Mouse (Mus musculus) thymus, postnatal 0 days (tissue): ENCODE measurements around the gene Tubgcp5. TPM values are rescaled to one million over a fixed set of nuclear protein-coding genes. Genes with fewer than 3 reads are reported as not detected.

Experiments
- DNase-seq: peaks from one replicate; pipeline ENCODE4 v3.0.0-alpha.2; 2015; ENCODE audit warnings: low spot score
- polyA plus RNA-seq: library from polyadenylated mRNA; unstranded; fragments of >200 nt; fragmentation: Nextera tagmentation; extraction: Ambion mirVana; gene quantifications from 2 replicates; pipeline ENCODE4 v1.2.1, GENCODE M21; 2015

Gene Tubgcp5
- polyA plus RNA-seq, 1 experiment from 2014 or later, result 25.7 TPM

DNA sequence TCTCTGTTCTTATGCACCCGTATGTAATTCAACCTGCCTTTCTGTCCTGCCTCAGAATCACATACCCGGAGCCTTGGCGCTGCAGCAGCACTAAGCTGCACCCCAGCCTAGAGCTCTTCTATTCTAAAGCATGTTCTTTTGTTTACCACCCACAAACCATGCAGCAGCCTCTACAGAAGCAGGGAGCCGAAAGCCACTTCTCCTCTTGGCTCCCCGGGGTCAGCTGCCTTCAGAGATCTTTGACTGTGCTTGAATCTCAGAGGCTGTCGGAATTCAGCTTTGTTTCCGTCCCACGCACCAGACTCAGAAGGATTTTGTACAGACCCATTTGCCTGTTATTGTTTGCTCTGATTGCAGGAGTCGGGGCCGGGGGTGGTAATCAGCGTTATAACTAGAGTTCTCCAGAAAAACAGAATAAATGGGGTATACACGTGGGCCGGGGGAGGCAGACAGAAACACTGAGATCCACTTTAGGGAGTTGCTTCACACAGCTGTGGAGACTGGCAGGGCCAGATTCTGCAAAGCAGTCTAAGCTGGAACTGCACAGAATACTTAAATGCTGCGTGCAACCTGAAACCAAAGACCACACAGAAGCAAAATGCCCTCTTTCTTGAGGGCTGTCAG lies 56.1 kb downstream of the Tubgcp5 start:
- no peak for DNase-seq

DNA sequence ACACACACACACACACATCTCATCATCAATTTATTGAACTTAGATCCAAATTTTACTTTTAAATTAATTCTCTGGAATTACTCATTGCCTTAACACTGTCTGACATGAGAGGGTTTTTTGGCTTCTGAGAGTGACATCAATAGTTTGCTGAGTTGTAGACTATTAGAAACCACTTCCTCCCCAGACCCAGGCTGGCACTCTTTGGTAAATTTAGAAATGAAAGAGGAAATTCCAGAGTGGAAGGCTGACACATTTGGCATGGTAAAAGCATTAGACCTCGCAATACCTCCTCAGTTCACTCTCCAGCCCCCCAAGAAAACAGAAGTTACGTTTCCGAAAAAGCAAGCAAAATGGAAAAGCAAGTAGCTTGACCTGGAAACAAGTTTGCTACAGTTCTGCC lies 58.8 kb downstream of the Tubgcp5 start:
- DNase-seq, result no peak

DNA sequence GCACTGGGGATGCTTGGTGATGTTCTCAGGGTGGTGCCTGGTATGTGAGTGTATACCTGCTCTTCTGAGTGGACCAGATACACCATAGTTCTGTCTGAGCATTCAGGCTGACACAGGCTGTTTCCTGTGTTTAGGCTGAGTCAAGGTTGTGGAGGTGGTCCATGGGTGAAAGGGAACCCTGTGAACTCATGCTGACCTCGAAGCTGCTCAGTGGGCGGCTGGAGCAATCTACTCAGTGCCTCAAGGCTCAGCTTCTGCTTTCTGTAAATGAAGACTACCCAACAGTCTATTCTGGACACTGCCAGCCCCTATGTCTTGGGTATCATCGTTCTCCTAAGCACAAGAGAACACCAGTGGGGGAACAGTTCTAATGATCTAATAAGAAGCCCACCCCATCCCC lies 61.6 kb downstream of the Tubgcp5 start:
- DNase-seq, result no peak

DNA sequence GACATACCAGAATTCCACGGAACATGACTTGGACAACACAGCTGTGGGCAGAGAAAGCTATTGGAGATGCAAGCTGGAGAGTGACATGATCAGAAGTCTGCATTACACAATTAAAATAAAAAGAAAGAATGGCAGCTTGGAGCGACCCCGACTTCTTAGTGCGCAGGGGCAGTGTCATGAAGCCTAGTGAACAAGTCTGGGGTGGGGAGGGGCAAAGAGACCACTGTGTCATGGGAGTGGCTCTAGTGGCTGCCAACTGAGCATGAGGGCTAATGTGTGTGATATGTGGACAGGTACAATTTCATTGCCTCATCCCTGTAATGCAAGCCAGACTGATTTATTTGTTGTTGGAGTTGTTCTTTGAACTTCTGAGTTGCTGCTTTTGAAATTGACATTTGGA lies 62.8 kb downstream of the Tubgcp5 start:
- DNase-seq, result no peak

DNA sequence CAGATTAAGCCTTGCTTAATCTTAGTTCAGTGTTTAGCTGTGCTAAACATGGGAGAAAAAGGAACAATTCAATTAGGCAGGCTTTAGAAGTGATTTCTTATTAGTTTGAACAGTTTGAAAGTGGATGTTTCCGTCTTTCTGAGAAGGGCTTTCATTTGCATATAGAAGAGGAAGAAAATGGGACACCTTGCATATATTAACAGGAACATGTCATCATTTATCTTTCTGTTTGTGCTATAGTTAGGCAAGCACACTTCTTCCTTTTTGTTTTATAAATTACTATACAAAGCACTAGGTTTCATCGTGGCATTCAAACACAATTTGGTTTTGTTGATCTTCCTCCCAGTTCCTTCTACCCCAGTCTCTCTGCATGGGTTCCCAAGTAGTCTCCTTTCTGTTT lies 63.8 kb downstream of the Tubgcp5 start:
- no peak for DNase-seq

DNA sequence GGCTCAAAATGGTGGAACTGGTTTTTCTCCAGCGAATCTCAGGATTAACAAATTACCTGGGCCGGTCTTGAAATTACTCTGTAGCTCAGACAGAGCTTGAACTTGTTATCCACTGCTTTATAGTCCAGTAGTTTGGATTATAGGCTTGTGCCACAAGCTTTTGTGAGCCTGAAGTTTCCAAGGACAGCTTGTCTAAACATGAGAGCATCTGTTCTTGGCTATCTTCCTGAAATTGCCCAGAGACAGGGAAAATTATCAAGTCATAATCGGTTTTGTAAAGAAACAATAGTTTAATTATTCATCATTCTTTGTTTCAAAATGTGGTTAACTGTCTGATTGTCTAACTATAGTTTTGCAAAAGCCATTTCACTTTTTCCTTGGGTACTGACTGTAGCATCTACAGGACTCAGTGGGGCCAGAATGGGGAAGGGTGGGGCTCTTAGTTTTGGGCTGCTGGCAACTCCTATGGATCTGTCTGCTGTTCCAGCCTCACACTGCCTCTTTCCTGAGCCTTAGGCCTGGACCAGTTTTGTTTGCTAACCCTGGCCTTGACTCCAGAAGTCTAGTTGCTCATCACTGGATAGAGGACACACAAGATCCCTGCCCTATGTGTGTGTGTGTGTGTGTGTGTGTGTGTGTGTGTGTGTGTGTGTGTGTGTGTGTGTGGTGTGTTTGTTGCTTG lies 65.0 kb downstream of the Tubgcp5 start:
- DNase-seq, result no peak

GRCm38 (mm10) chr7:55859518-55859872 lies 65.5 kb downstream of the Tubgcp5 start:
- no peak for DNase-seq

GRCm38 (mm10) chr7:55859956-55860355 lies 66.0 kb downstream of the Tubgcp5 start:
- no peak for DNase-seq

DNA sequence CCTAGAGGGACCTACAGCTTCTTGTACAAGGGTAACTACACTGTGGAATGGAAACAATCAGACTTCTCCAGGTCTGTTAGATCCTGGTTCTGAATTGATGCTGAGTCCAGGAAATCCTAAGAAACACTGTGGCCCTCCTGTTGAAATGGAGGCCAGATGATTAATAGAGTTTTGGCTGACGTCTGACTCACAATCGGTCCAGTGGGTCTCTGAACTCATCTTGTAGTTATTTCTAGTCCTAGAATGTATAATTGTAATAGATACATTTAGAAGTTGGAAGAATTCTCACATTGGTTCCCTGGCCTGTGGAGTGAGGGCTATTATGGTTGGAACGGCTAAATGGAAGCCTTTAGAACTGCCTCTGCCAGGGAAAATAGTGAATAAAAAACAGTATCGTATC lies 67.2 kb downstream of the Tubgcp5 start:
- no peak for DNase-seq

- DNase-seq, result no peak
These were observed 71.1 kb downstream of the Tubgcp5 start for GRCm38 (mm10) chr7:55865044-55865443.

- no peak for DNase-seq
These were observed 71.9 kb downstream of the Tubgcp5 start for GRCm38 (mm10) chr7:55865750-55866416.

- DNase-seq, result no peak
These were observed 74.3 kb downstream of the Tubgcp5 start for GRCm38 (mm10) chr7:55868247-55868646.

DNA sequence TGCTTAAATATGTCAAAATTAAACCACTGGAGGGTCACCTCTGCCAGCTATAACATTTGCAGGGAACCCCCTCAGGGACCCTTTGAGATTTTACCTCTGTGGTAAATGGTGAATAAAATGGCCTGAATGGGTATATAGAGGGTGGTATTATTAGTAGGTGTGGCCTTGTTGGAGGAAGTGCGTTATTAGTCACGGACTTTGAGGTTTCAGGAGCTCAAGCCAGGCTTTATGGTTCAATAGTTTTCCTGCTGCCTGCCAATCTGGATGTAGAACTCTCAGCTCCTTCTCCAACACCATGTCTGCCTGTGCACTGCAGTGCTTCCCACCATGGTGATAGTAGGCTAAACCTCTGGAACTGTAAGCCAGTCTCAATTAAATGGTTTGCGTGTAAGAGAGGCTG lies 75.3 kb downstream of the Tubgcp5 start:
- DNase-seq, result no peak

DNA sequence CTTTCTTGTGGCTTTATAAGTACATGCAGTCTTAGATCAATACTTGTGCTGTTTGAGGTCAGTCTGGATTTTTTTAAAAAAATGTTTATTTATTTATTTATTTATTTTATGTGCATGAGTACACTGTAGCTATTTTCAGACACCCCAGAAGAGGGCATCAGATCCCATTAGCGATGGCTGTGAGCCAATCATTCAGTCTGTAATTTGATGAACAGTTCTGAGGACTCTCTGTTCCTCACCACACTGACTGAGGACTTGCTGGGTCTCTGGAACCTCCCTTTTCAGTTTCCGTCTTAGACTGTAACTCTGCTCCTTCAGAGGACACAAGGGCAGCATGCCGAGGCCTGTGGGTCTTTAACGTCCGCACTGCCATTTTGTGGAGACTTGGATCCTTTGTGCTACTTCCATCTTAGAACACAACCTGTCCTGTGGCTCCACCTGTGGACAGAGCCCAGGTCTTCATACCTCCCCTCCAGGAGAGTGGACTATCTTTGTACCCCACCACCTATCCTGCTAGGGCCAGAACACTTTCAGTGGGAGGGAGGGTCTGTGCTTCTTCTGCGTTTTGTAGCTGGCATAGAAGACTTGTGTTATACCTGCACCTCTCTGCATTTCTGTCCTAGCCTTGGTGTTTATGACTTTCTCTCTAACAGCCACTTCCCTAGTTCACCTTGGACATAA lies 76.5 kb downstream of the Tubgcp5 start:
- no peak for DNase-seq

DNA sequence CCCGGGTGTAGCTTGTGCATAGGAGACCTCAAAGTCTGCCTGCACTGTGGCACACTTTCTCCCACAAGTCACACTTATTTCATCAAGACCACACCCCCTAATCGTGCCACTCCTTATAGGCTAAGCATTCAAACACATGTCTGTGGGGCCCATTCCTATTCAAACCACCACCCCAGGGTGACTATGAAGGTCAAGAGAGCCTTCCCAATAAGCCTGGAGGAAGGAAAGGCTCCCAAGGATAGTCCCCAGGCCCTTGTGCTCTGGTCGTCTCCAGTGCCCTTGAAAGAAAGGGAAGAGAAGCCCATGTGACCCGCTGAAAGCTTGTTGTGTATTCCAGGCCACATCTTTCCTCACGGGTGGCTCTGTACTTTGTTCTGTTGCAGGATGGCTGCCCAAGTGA lies 77.5 kb downstream of the Tubgcp5 start:
- DNase-seq, result no peak

GRCm38 (mm10) chr7:55874703-55875102 lies 80.7 kb downstream of the Tubgcp5 start:
- DNase-seq, result no peak

DNA sequence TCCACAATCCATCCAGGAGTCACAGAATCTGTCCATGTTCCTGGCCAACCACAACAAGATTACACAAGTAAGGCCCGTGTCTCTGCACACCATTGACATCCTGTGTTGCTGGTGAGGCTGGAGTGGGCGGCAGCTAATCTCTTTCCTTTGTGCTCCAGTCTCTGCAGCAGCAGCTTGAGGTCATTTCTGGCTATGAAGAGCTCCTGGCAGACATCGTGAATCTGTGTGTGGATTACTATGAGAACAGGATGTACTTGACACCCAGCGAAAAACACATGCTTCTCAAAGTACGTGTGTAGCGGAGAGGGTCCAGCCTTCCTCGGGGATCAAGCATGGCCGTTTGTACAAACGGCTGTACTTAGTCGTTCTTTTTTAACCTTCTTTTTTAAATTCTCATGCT lies 83.8 kb downstream of the Tubgcp5 start:
- no peak for DNase-seq

DNA sequence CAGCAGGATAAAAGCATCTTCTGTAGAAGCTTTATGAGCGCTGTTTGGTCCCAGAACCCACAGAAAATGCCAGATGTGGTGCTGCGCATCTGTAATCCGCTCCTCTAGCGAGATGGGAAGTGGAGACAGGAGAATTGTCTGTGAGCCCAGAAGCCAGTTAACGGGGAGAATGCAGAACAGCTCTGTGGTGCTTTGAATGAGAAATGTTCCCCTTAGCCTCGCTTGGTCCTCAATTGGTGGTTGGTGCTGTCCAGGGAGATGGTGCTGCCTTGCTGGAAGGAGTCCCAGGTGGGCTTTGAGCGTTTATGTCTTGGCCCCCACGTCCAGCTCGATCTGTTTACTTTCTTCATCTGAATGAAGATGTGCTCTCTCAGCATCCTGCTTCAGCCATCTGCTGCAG lies 86.9 kb downstream of the Tubgcp5 start:
- DNase-seq, result no peak
